21 mouse cellular contexts compared by ENCODE assay signal in the genomic region with DNA sequence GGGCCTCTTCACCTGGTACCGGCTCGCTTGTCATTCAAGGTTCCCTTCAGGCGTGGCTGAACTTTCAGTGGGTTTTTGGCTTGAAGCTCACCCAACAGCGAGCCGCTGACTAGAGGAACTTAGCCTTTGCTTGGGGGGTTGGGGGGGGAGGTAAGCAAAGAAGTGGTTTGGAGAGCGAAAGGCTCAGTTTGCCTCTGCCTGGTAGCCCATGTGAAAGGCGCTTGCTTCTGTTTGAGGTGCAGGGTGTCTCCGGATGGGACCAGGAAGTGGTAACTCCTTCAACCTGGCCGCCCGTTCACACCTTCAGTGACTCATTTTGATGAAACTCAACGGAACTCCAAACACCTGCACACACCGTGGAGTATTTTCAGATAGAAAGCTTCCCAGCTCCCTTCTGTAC. TPM values are rescaled to one million over a fixed set of nuclear protein-coding genes. Genes with fewer than 3 reads are reported as not detected.
DNase-seq lines count a peak whose midpoint lies in the region; ATAC-seq and TF ChIP-seq lines count a peak whose summit lies in the region.
"Had no signal": no experiment of that assay in that cellular context is flagged by ENCODE, and none has a peak within 500 bp of the region (broad histone marks: within the 10 kb centered on the region; RNA-seq: fewer than 3 reads in every experiment).

No protein-coding gene starts in this region.

- H3K4me1 ChIP-seq in stomach, postnatal 0 days (replicated peaks; ENCODE audit: control insufficient read depth, insufficient read depth) = no peaks in the 10 kb centered on the region
- H3K4me1 ChIP-seq: limb, embryonic 13.5 days had no signal

- WGBS in stomach, postnatal 0 days = 81% methylated on average over 12 of the region's 12 CpGs

- TF ChIP-seq EP300 in stomach, postnatal 0 days (optimal IDR thresholded peaks at IDR 0.05) = no peak

- H3K4me3 ChIP-seq in stomach, postnatal 0 days (ENCODE audit: low read depth, low read length) = no peak overlapping the region
- H3K4me3 ChIP-seq: heart, adult 2 months; limb, embryonic 13.5 days; myocyte had no signal

- H3K27me3 ChIP-seq in stomach, postnatal 0 days (ENCODE audit: control insufficient read depth, insufficient read depth, low read length) = no peaks in the 10 kb centered on the region
- H3K27me3 ChIP-seq: limb, embryonic 13.5 days had no signal

- H3K4me2 ChIP-seq in stomach, postnatal 0 days (replicated peaks; ENCODE audit: low read depth) = no peak overlapping the region
- H3K4me2 ChIP-seq: limb, embryonic 13.5 days had no signal

- no peak overlapping the region for H3K27ac ChIP-seq in stomach, postnatal 0 days (replicated peaks)
- H3K27ac ChIP-seq: heart, adult 2 months; limb, embryonic 13.5 days; liver, embryonic 14.5 days had no signal

- H3K9ac ChIP-seq in stomach, postnatal 0 days (ENCODE audit: low read length) = no peak overlapping the region
- H3K9ac ChIP-seq: limb, embryonic 13.5 days; liver, embryonic 14.5 days had no signal

- DNase-seq in spleen, postnatal 36 days (ENCODE audit: low spot score in 2 of 2) = peak; percentile 15 to 19
- no peak for DNase-seq in spleen, postnatal 14 days (ENCODE audit: low spot score in 2 of 2)
- no peak for DNase-seq in stomach, postnatal 0 days (ENCODE audit: low spot score)
- no peak for DNase-seq in ovary, postnatal 10 days (ENCODE audit: low spot score)
- no peak for DNase-seq in ovary, adult 18-20 months (ENCODE audit: low spot score)
- no peak for DNase-seq in heart, adult 9 months (ENCODE audit: low spot score in 2 of 2)
- DNase-seq: adrenal gland, postnatal 10 days; cerebellum, adult 2 months; gastrocnemius, postnatal 10 days; heart, adult 2 months; heart, postnatal 14 days; kidney, adult 8-10 months; kidney, postnatal 25 days; midbrain, embryonic 14.5 days; right cerebral cortex, postnatal 25 days had no signal

- TF ChIP-seq CTCF in stomach, postnatal 0 days (IDR thresholded peaks at IDR 0.05; ENCODE audit: low read depth) = no peak

- no peaks in the 10 kb centered on the region for H3K9me3 ChIP-seq in stomach, postnatal 0 days (ENCODE audit: control insufficient read depth, low read length)
- H3K9me3 ChIP-seq: limb, embryonic 13.5 days had no signal

- ATAC-seq in granulocyte monocyte progenitor cell, adult 5-6 weeks (replicated peaks; ENCODE audit: poor library complexity, severe bottlenecking) = peak; percentile 22
- peak; percentile 32; the same call in 1 of the 2 replicates for ATAC-seq in stomach, postnatal 0 days (ENCODE audit: low FRiP score, low TSS enrichment)
- ATAC-seq in cerebellum, adult (ENCODE audit: insufficient number of reproducible peaks, low FRiP score, low TSS enrichment) = no peak
- ATAC-seq: hindbrain, embryonic 16.5 days had no signal

- H3K36me3 ChIP-seq in stomach, postnatal 0 days (ENCODE audit: control insufficient read depth, insufficient read depth, low read length) = no peaks in the 10 kb centered on the region
- H3K36me3 ChIP-seq: limb, embryonic 13.5 days had no signal

RNA-seq across cellular contexts. Expression of a gene that starts 25.6 kb away (rescaled TPM):
- 18.5 and 22.2 TPM in 2 replicates for total RNA-seq in granulocyte monocyte progenitor cell, adult 5-6 weeks (2014; fragmentation: Nextera tagmentation)
- 30.5 and 31.1 TPM in 2 replicates for total RNA-seq in granulocyte monocyte progenitor cell, adult 5-6 weeks (2017)
- polyA plus RNA-seq in stomach, postnatal 0 days (2015; fragmentation: Nextera tagmentation; extraction: Ambion mirVana) = 3.1 and 3.3 TPM in 2 replicates
- polyA plus RNA-seq: myocyte had no signal

Comparison
In these comparisons a context has a peak if more than half of its experiments do, and no peak if none do; other contexts are left out.
1. DNase-seq: peak in spleen, postnatal 36 days (2 of 2); none in spleen, postnatal 14 days (0 of 2), stomach, postnatal 0 days (single experiment), ovary, postnatal 10 days (single experiment), ovary, adult 18-20 months (single experiment) and heart, adult 9 months (0 of 2).